Mouse (Mus musculus): ENCODE results near the gene Pstpip1. TPM values are rescaled to one million over a fixed set of nuclear protein-coding genes. Genes with fewer than 3 reads are reported as not detected.

The Pstpip1 gene
- polyA plus RNA-seq (2012; rRNA removed) = 34.3 and 37.2 TPM in 2 replicates

GRCm38 (mm10) chr9:56089778-56090520 lies at the start of gene Pstpip1:
Gene Pstpip1 (plus strand): TSS chr9:56089962.
- DNase-seq (ENCODE audit: low read depth) = peak; percentile 37

GRCm38 (mm10) chr9:56041372-56042180 lies 48.2 kb upstream of the Pstpip1 start, which contains the start of gene Rcn2:
Gene Rcn2 (plus strand): TSS chr9:56041845.
- no peak for DNase-seq (ENCODE audit: low read depth)

- DNase-seq (ENCODE audit: low read depth) = no peak
Observed at GRCm38 (mm10) chr9:56042181-56042621, 47.6 kb upstream of the Pstpip1 start.

GRCm38 (mm10) chr9:56053796-56054195 lies 36.0 kb upstream of the Pstpip1 start:
- no peak for DNase-seq (ENCODE audit: low read depth)

GRCm38 (mm10) chr9:56056147-56056546 lies 33.6 kb upstream of the Pstpip1 start:
- DNase-seq (ENCODE audit: low read depth) = no peak

GRCm38 (mm10) chr9:56062336-56062735 lies 27.4 kb upstream of the Pstpip1 start:
- no peak for DNase-seq (ENCODE audit: low read depth)

- no peak for DNase-seq (ENCODE audit: low read depth)
Observed at GRCm38 (mm10) chr9:56065011-56065410, 24.8 kb upstream of the Pstpip1 start.

- no peak for DNase-seq (ENCODE audit: low read depth)
Observed at GRCm38 (mm10) chr9:56067964-56068363, 21.8 kb upstream of the Pstpip1 start.

- no peak for DNase-seq (ENCODE audit: low read depth)
Observed at GRCm38 (mm10) chr9:56068630-56069029, 21.1 kb upstream of the Pstpip1 start.

GRCm38 (mm10) chr9:56072861-56073260 lies 16.9 kb upstream of the Pstpip1 start:
- no peak for DNase-seq (ENCODE audit: low read depth)

GRCm38 (mm10) chr9:56074863-56075262 lies 14.9 kb upstream of the Pstpip1 start:
- no peak for DNase-seq (ENCODE audit: low read depth)

- no peak for DNase-seq (ENCODE audit: low read depth)
Observed at GRCm38 (mm10) chr9:56075264-56075663, 14.5 kb upstream of the Pstpip1 start.

GRCm38 (mm10) chr9:56075901-56076620 lies 13.7 kb upstream of the Pstpip1 start:
- DNase-seq (ENCODE audit: low read depth) = no peak

- DNase-seq (ENCODE audit: low read depth) = no peak
Observed at GRCm38 (mm10) chr9:56079587-56079986, 10.2 kb upstream of the Pstpip1 start.

GRCm38 (mm10) chr9:56086524-56086923 lies 3.2 kb upstream of the Pstpip1 start:
- DNase-seq (ENCODE audit: low read depth) = no peak

GRCm38 (mm10) chr9:56090546-56091225 lies 924 bp downstream of the Pstpip1 start:
- DNase-seq (ENCODE audit: low read depth) = no peak

- DNase-seq (ENCODE audit: low read depth) = no peak
Observed at GRCm38 (mm10) chr9:56092102-56092501, 2.3 kb downstream of the Pstpip1 start.

- no peak for DNase-seq (ENCODE audit: low read depth)
Observed at GRCm38 (mm10) chr9:56097584-56098298, 8.0 kb downstream of the Pstpip1 start.

- no peak for DNase-seq (ENCODE audit: low read depth)
Observed at GRCm38 (mm10) chr9:56100041-56100522, 10.3 kb downstream of the Pstpip1 start.

GRCm38 (mm10) chr9:56101022-56101421 lies 11.3 kb downstream of the Pstpip1 start:
- no peak for DNase-seq (ENCODE audit: low read depth)

- DNase-seq (ENCODE audit: low read depth) = no peak
Observed at GRCm38 (mm10) chr9:56104921-56105320, 15.2 kb downstream of the Pstpip1 start.
